Mouse (Mus musculus): ENCODE measurements around the gene Gsn. TPM values are rescaled to one million over a fixed set of nuclear protein-coding genes. Genes with fewer than 3 reads are reported as not detected.

The Gsn gene
- polyA plus RNA-seq, 1 experiment: 2,994 TPM

GRCm38 (mm10) chr2:35338707-35339106, 82.5 kb downstream of the Gsn start:
- WGBS: 28% methylated on average over 6 of the region's 6 CpGs
- no peak for TF ChIP-seq POLR2A (IDR thresholded peaks at IDR 0.05; ENCODE audit: borderline replicate concordance, extremely low read depth, low read depth, low read length)
- no peak for TF ChIP-seq CTCF (IDR thresholded peaks at IDR 0.05; ENCODE audit: insufficient read depth, low read length)
- no peak overlapping the region for H3K4me3 ChIP-seq (replicated peaks; ENCODE audit: extremely low read depth, low read depth, low read length)
- peaks cover 11% of the 10 kb centered on the region for H3K4me1 ChIP-seq (ENCODE audit: control insufficient read depth, insufficient read depth, low read length)
- no peak for DNase-seq

- TF ChIP-seq CTCF (IDR thresholded peaks at IDR 0.05; ENCODE audit: insufficient read depth, low read length) (no peak), POLR2A (IDR thresholded peaks at IDR 0.05; ENCODE audit: borderline replicate concordance, extremely low read depth, low read depth, low read length) (no peak)
- 54% methylated on average over 3 of the region's 3 CpGs for WGBS
- H3K4me1 ChIP-seq (ENCODE audit: control insufficient read depth, insufficient read depth, low read length): peaks cover 7% of the 10 kb centered on the region
These were observed 86.4 kb downstream of the Gsn start for GRCm38 (mm10) chr2:35342605-35343004.

GRCm38 (mm10) chr2:35345984-35346383, 89.8 kb downstream of the Gsn start:
- no peak for DNase-seq
- TF ChIP-seq CTCF (IDR thresholded peaks at IDR 0.05; ENCODE audit: insufficient read depth, low read length) (no peak), POLR2A (IDR thresholded peaks at IDR 0.05; ENCODE audit: borderline replicate concordance, extremely low read depth, low read depth, low read length) (no peak)
- 35% methylated on average over 2 of the region's 2 CpGs for WGBS
- Histone ChIP-seq H3K4me3 (replicated peaks; ENCODE audit: extremely low read depth, low read depth, low read length) (no peak overlapping the region), H3K4me1 (ENCODE audit: control insufficient read depth, insufficient read depth, low read length) (no peaks in the 10 kb centered on the region)

More at GRCm38 (mm10) chr2:35342605-35343004, 86.4 kb downstream of the Gsn start:
- no peak for DNase-seq
- H3K4me3 ChIP-seq (replicated peaks; ENCODE audit: extremely low read depth, low read depth, low read length): no peak overlapping the region

- TF ChIP-seq POLR2A (IDR thresholded peaks at IDR 0.05; ENCODE audit: borderline replicate concordance, extremely low read depth, low read depth, low read length) (no peak), CTCF (IDR thresholded peaks at IDR 0.05; ENCODE audit: insufficient read depth, low read length) (peak; percentile 49; the same call in 1 of the 2 replicates)
- H3K4me1 ChIP-seq (ENCODE audit: control insufficient read depth, insufficient read depth, low read length): no peaks in the 10 kb centered on the region
- H3K4me3 ChIP-seq (replicated peaks; ENCODE audit: extremely low read depth, low read depth, low read length): no peak overlapping the region
- 32% methylated on average over 5 of the region's 5 CpGs for WGBS
- DNase-seq: no peak
These were observed 93.0 kb downstream of the Gsn start for GRCm38 (mm10) chr2:35349184-35349583.

Other genes starting within 250 kb of the Gsn start
- gene Hc, start 194.9 kb upstream of the Gsn start, polyA plus RNA-seq (2012; rRNA removed): 106 and 168 TPM in 2 replicates
- gene AI182371, start 154.8 kb upstream of the Gsn start, polyA plus RNA-seq (2012; rRNA removed): 0.80 and 1.3 TPM in 2 replicates
- gene Cntrl, start 146.9 kb upstream of the Gsn start, polyA plus RNA-seq (2012; rRNA removed): 10.3 and 14.9 TPM in 2 replicates
- gene Rab14, start 55.3 kb upstream of the Gsn start, polyA plus RNA-seq (2012; rRNA removed): 120 and 360 TPM in 2 replicates
- 45.1 and 69.5 TPM in 2 replicates for gene Stom, start 80.6 kb downstream of the Gsn start, polyA plus RNA-seq (2012; rRNA removed)
- not detected in 2 replicates for gene 4930568D16Rik, start 111.3 kb downstream of the Gsn start, polyA plus RNA-seq (2012; rRNA removed)
- gene 4930402F06Rik, start 140.8 kb downstream of the Gsn start, polyA plus RNA-seq (2012; rRNA removed): not detected in 2 replicates
- 17.8 and 24.4 TPM in 2 replicates for gene Ggta1, start 206.9 kb downstream of the Gsn start, polyA plus RNA-seq (2012; rRNA removed)